Mouse (Mus musculus) layer of hippocampus, postnatal 10 days (tissue): Measurements from ENCODE around the gene Sh2d3c. TPM values are rescaled to one million over a fixed set of nuclear protein-coding genes. Genes with fewer than 3 reads are reported as not detected.

Experiments used
- DNase-seq, 2 experiments: peaks; one replicate each; pipeline ENCODE4 v3.0.0; 2021; ENCODE audit warnings: low spot score in 2 of 2
- microRNA-seq, 2 experiments: library from miRNA; unstranded; fragments of <30 nt; microRNA quantifications; one replicate each; pipeline ENCODE4 v1.2.0; 2021
- total RNA-seq, 2 experiments: library from RNA; stranded (reverse); gene quantifications; 2 replicates each; pipeline ENCODE4 v1.2.3; 2021

The Sh2d3c gene
- total RNA-seq, 2 experiments from 2014 or later = 34.7 to 40.3 TPM

GRCm38 (mm10) chr2:32787176-32787575 lies 66.3 kb downstream of the Sh2d3c start:
- no peak for DNase-seq

- no peak for DNase-seq
Observed at GRCm38 (mm10) chr2:32788581-32788980, 67.7 kb downstream of the Sh2d3c start.

- DNase-seq = no peak
Observed at GRCm38 (mm10) chr2:32791297-32791696, 70.4 kb downstream of the Sh2d3c start.

GRCm38 (mm10) chr2:32795748-32796418 lies 75.0 kb downstream of the Sh2d3c start:
- no peak for DNase-seq

GRCm38 (mm10) chr2:32798251-32798962 lies 77.6 kb downstream of the Sh2d3c start:
- no peak for DNase-seq

Small RNA genes within 50 kb of the gene (microRNA-seq; reads per million reads assigned to microRNA genes)
- gene Gm47291 = 0 reads per million in 2 experiments
- 0 to 0.20 reads per million in 2 experiments for gene Mir2861
- 0 to 0.39 reads per million in 2 experiments for gene Mir3960
- 0.89 to 0.98 reads per million in 2 experiments for gene Mir8093

Other genes with a start within 250 kb of the Sh2d3c start
- 10 to 100 TPM; 34.8 to 38.0 TPM for gene Fam102a, start 185.7 kb upstream of the Sh2d3c start, total RNA-seq
- gene Dpm2, start 150.2 kb upstream of the Sh2d3c start, total RNA-seq = 10 to 100 TPM; 69.6 to 88.4 TPM
- 1 to 10 TPM; 6.4 to 7.1 TPM for gene Pip5kl1, start 146.3 kb upstream of the Sh2d3c start, total RNA-seq
- gene 9430097D07Rik, start 145.4 kb upstream of the Sh2d3c start, total RNA-seq = under 1 TPM; 0.45 to 0.64 TPM
- 10 to 100 TPM; 41.9 to 47.1 TPM for gene St6galnac4, start 134.0 kb upstream of the Sh2d3c start, total RNA-seq
- gene St6galnac6, start 121.3 kb upstream of the Sh2d3c start, total RNA-seq = 100 to 1,000 TPM in 1 of 2 experiments, 10 to 100 TPM in 1; 99.1 to 104 TPM
- gene Ak1, start 99.3 kb upstream of the Sh2d3c start, total RNA-seq = 100 to 1,000 TPM; 109 TPM
- gene Eng, start 74.5 kb upstream of the Sh2d3c start, total RNA-seq = 10 to 100 TPM; 25.9 to 28.2 TPM
- gene Fpgs, start 16.9 kb upstream of the Sh2d3c start, total RNA-seq = 10 to 100 TPM; 17.1 to 17.2 TPM
- gene Cdk9, start 8.0 kb upstream of the Sh2d3c start, total RNA-seq = 10 to 100 TPM; 86.8 to 92.1 TPM
- gene 6330409D20Rik, start 20.0 kb downstream of the Sh2d3c start, total RNA-seq = 1 to 10 TPM; 2.1 to 3.2 TPM
- 10 to 100 TPM; 28.9 to 32.9 TPM for gene Tor2a, start 36.2 kb downstream of the Sh2d3c start, total RNA-seq
- under 1 TPM; 0.71 to 0.94 TPM for gene Ttc16, start 54.6 kb downstream of the Sh2d3c start, total RNA-seq
- 10 to 100 TPM in 1 of 2 experiments, 1 to 10 TPM in 1; 5.4 to 11.5 TPM for gene Ptrh1, start 54.7 kb downstream of the Sh2d3c start, total RNA-seq
- gene Cfap157, start 63.4 kb downstream of the Sh2d3c start, total RNA-seq = under 1 TPM; 0.75 to 0.76 TPM
- gene Stxbp1, start 126.2 kb downstream of the Sh2d3c start, total RNA-seq = 100 to 1,000 TPM; 525 to 547 TPM
- 10 to 100 TPM; 22.6 to 26.3 TPM for gene Fam129b, start 155.1 kb downstream of the Sh2d3c start, total RNA-seq
- gene Rpl12, start 240.5 kb downstream of the Sh2d3c start, total RNA-seq = 100 to 1,000 TPM; 155 to 179 TPM
- 10 to 100 TPM; 36.5 to 40.4 TPM for gene Lrsam1, start 240.6 kb downstream of the Sh2d3c start, total RNA-seq